Mouse (Mus musculus): Measurements from ENCODE around the gene Traf3ip1.
A peak's percentile ranks its signal among the peaks of the same experiment; 100 is the strongest.

Traf3ip1 gene

GRCm38 (mm10) chr1:91533483-91533882 is 39.0 kb downstream of the Traf3ip1 start:
- DNase-seq (ENCODE audit: extremely low read depth, low read depth): peak; percentile 76

- DNase-seq (ENCODE audit: extremely low read depth, low read depth): peak; percentile 45
These were observed 39.7 kb downstream of the Traf3ip1 start for GRCm38 (mm10) chr1:91533961-91534723.

- DNase-seq (ENCODE audit: extremely low read depth, low read depth): no peak
These were observed 43.5 kb downstream of the Traf3ip1 start for GRCm38 (mm10) chr1:91537786-91538569.

- peak; percentile 51 for DNase-seq (ENCODE audit: extremely low read depth, low read depth)
These were observed 44.1 kb downstream of the Traf3ip1 start for GRCm38 (mm10) chr1:91538570-91538929.

GRCm38 (mm10) chr1:91539246-91539645 is 44.8 kb downstream of the Traf3ip1 start:
- peak; percentile 53 for DNase-seq (ENCODE audit: extremely low read depth, low read depth)

- DNase-seq (ENCODE audit: extremely low read depth, low read depth): peak; percentile 64
These were observed 45.3 kb downstream of the Traf3ip1 start for GRCm38 (mm10) chr1:91539704-91540270.

GRCm38 (mm10) chr1:91540271-91540826 is 45.9 kb downstream of the Traf3ip1 start, which contains the start of gene Asb1:
Asb1 (plus strand) TSS chr1:91540544.
- peak; percentile 100 for DNase-seq (ENCODE audit: extremely low read depth, low read depth)

GRCm38 (mm10) chr1:91541042-91541592 is 46.7 kb downstream of the Traf3ip1 start:
- DNase-seq (ENCODE audit: extremely low read depth, low read depth): no peak

- DNase-seq (ENCODE audit: extremely low read depth, low read depth): peak; percentile 49
These were observed 49.5 kb downstream of the Traf3ip1 start for GRCm38 (mm10) chr1:91543974-91544373.

- DNase-seq (ENCODE audit: extremely low read depth, low read depth): no peak
These were observed 50.8 kb downstream of the Traf3ip1 start for GRCm38 (mm10) chr1:91545226-91545625.

GRCm38 (mm10) chr1:91547567-91547966 is 53.1 kb downstream of the Traf3ip1 start:
- no peak for DNase-seq (ENCODE audit: extremely low read depth, low read depth)

GRCm38 (mm10) chr1:91549073-91549472 is 54.6 kb downstream of the Traf3ip1 start:
- DNase-seq (ENCODE audit: extremely low read depth, low read depth): no peak

- DNase-seq (ENCODE audit: extremely low read depth, low read depth): no peak
These were observed 62.7 kb downstream of the Traf3ip1 start for GRCm38 (mm10) chr1:91557099-91557498.

- DNase-seq (ENCODE audit: extremely low read depth, low read depth): no peak
These were observed 66.8 kb downstream of the Traf3ip1 start for GRCm38 (mm10) chr1:91561226-91561625.

GRCm38 (mm10) chr1:91562977-91563590 is 68.6 kb downstream of the Traf3ip1 start:
- DNase-seq (ENCODE audit: extremely low read depth, low read depth): no peak

- DNase-seq (ENCODE audit: extremely low read depth, low read depth): no peak
These were observed 69.6 kb downstream of the Traf3ip1 start for GRCm38 (mm10) chr1:91564004-91564403.

- no peak for DNase-seq (ENCODE audit: extremely low read depth, low read depth)
These were observed 70.2 kb downstream of the Traf3ip1 start for GRCm38 (mm10) chr1:91564598-91564997.

GRCm38 (mm10) chr1:91567269-91567668 is 72.8 kb downstream of the Traf3ip1 start:
- no peak for DNase-seq (ENCODE audit: extremely low read depth, low read depth)

GRCm38 (mm10) chr1:91572458-91572857 is 78.0 kb downstream of the Traf3ip1 start:
- no peak for DNase-seq (ENCODE audit: extremely low read depth, low read depth)

GRCm38 (mm10) chr1:91574208-91574607 is 79.8 kb downstream of the Traf3ip1 start:
- DNase-seq (ENCODE audit: extremely low read depth, low read depth): no peak

- DNase-seq (ENCODE audit: extremely low read depth, low read depth): no peak
These were observed 83.6 kb downstream of the Traf3ip1 start for GRCm38 (mm10) chr1:91577883-91578517.
